Mouse (Mus musculus): ENCODE measurements around the gene Map1b.

GRCm38 (mm10) chr13:99374191-99374590, 142.1 kb downstream of the Map1b start:
- TF ChIP-seq CTCF (IDR thresholded peaks at IDR 0.05; ENCODE audit: insufficient read depth, low read depth, low read length) (no peak), POLR2A (IDR thresholded peaks at IDR 0.05; ENCODE audit: insufficient read depth, low read depth, low read length) (no peak)

Measured in olfactory bulb, adult 2 months (tissue).